Mouse (Mus musculus) MEL (cell line): ENCODE measurements around the gene Iqschfp. TPM values are rescaled to one million over a fixed set of nuclear protein-coding genes. Genes with fewer than 3 reads are reported as not detected.

Source experiments
- DNase-seq: peaks from one replicate; pipeline ENCODE4 v3.0.0; 2011; ENCODE audit warnings: low read depth, low spot score
- H3K27ac ChIP-seq: 2 replicates; pipeline ENCODE4 v1.5.1; 2012; ENCODE audit warnings: low read depth, mild to moderate bottlenecking, control low read depth, low read length, moderate library complexity; ENCODE audit not compliant: control insufficient read depth
- H3K27me3 ChIP-seq, 2 experiments: fragments of 150-350 bp in 1 of 2; sonication (generic) in 1 of 2; 2 replicates each; pipeline ENCODE4 v1.6.1; 2012; ENCODE audit warnings: low read length in 2 of 2, mild to moderate bottlenecking in 2 of 2, improper control_type of control experiment in 1 of 2, moderate library complexity in 1 of 2; ENCODE audit not compliant: insufficient read depth in 2 of 2, control insufficient read depth in 1 of 2
- H3K36me3 ChIP-seq, 2 experiments: 2 replicates each; pipeline ENCODE4 v1.6.1; 2012 to 2014; ENCODE audit warnings: low read length in 2 of 2, improper control_type of control experiment in 1 of 2, inconsistent platforms in 1 of 2, mild to moderate bottlenecking in 1 of 2; ENCODE audit not compliant: insufficient read depth in 2 of 2, control insufficient read depth in 1 of 2
- H3K4me1 ChIP-seq, 2 experiments: fragments of 150-350 bp in 1 of 2; sonication (generic) in 1 of 2; 2 replicates each; pipeline ENCODE4 v1.6.1; 2012; ENCODE audit warnings: low read length in 2 of 2, improper control_type of control experiment in 1 of 2, mild to moderate bottlenecking in 1 of 2; ENCODE audit not compliant: insufficient read depth in 2 of 2, control insufficient read depth in 1 of 2
- H3K4me3 ChIP-seq, 2 experiments: fragments of 150-350 bp in 1 of 2; sonication (generic) in 1 of 2; 2 replicates each; pipeline ENCODE4 v1.5.1; 2012; ENCODE audit warnings: low read depth in 2 of 2, low read length in 2 of 2, mild to moderate bottlenecking in 2 of 2, moderate library complexity in 2 of 2, control low read depth in 1 of 2, improper control_type of control experiment in 1 of 2; ENCODE audit not compliant: control insufficient read depth in 1 of 2, insufficient read depth in 1 of 2
- H3K79me2 ChIP-seq: 2 replicates; pipeline ENCODE4 v1.6.1; 2012; ENCODE audit warnings: mild to moderate bottlenecking, low read length, moderate library complexity; ENCODE audit not compliant: control insufficient read depth, poor library complexity, insufficient read depth
- H3K9ac ChIP-seq: 2 replicates; pipeline ENCODE4 v1.6.1; 2012; ENCODE audit warnings: low read depth, mild to moderate bottlenecking, control low read depth, low read length, moderate library complexity; ENCODE audit not compliant: control insufficient read depth, poor library complexity, severe bottlenecking
- H3K9me3 ChIP-seq: fragments of 150-350 bp; sonication (generic); replicated peaks from 2 replicates; pipeline ENCODE4 v1.6.1; 2012; ENCODE audit warnings: mild to moderate bottlenecking, low read length, improper control_type of control experiment, moderate library complexity; ENCODE audit not compliant: insufficient read depth
- BHLHE40 ChIP-seq: IDR thresholded peaks from 2 replicates; pipeline ENCODE4 v1.6.1; 2012; ENCODE audit warnings: low read depth, mild to moderate bottlenecking, inconsistent platforms, low read length, improper control_type of control experiment, borderline replicate concordance
- CHD2 ChIP-seq: IDR thresholded peaks from 2 replicates; pipeline ENCODE4 v1.6.1; 2011; ENCODE audit warnings: low read length, improper control_type of control experiment
- CTCF ChIP-seq, 3 experiments: IDR thresholded peaks in 2 of 3; conservative IDR thresholded peaks in 1 of 3; 2 replicates each; pipeline ENCODE4 v1.5.1; 2011 to 2012; ENCODE audit warnings: low read length in 3 of 3, low read depth in 2 of 3, mild to moderate bottlenecking in 2 of 3, improper control_type of control experiment in 1 of 3, inconsistent platforms in 1 of 3, mixed read lengths in 1 of 3, moderate library complexity in 1 of 3; ENCODE audit not compliant: control insufficient read depth in 1 of 3, insufficient read depth in 1 of 3, poor library complexity in 1 of 3, severe bottlenecking in 1 of 3
- E2F4 ChIP-seq: IDR thresholded peaks from 2 replicates; pipeline ENCODE4 v1.6.1; 2011; ENCODE audit warnings: low read depth, low read length, improper control_type of control experiment, borderline replicate concordance
- ELF1 ChIP-seq: IDR thresholded peaks from 2 replicates; pipeline ENCODE4 v1.6.1; 2014; ENCODE audit warnings: low read depth, mild to moderate bottlenecking, inconsistent platforms, low read length, improper control_type of control experiment, moderate library complexity
- GATA1 ChIP-seq: IDR thresholded peaks from 2 replicates; pipeline ENCODE4 v1.6.1; 2011; ENCODE audit warnings: low read depth, low read length, improper control_type of control experiment
- HCFC1 ChIP-seq: IDR thresholded peaks from 2 replicates; pipeline ENCODE4 v1.6.1; 2012; ENCODE audit warnings: low read depth, mild to moderate bottlenecking, inconsistent platforms, low read length, improper control_type of control experiment, moderate library complexity
- JUND ChIP-seq: IDR thresholded peaks from 2 replicates; pipeline ENCODE4 v1.6.1; 2011; ENCODE audit warnings: low read depth, mild to moderate bottlenecking, improper control_type of control experiment, low read length
- KAT2A ChIP-seq: conservative IDR thresholded peaks from 2 replicates; pipeline ENCODE4 v1.6.1; 2012; ENCODE audit warnings: low read depth, low read length, improper control_type of control experiment, inconsistent platforms
- MAFK ChIP-seq: IDR thresholded peaks from 2 replicates; pipeline ENCODE4 v1.6.1; 2011; ENCODE audit warnings: low read depth, mild to moderate bottlenecking, low read length, improper control_type of control experiment, borderline replicate concordance
- MAX ChIP-seq: IDR thresholded peaks from 2 replicates; pipeline ENCODE4 v1.6.1; 2011; ENCODE audit warnings: low read length, improper control_type of control experiment
- MAZ ChIP-seq: IDR thresholded peaks from 2 replicates; pipeline ENCODE4 v1.6.1; 2012; ENCODE audit warnings: low read depth, mild to moderate bottlenecking, inconsistent platforms, low read length, improper control_type of control experiment
- MEF2A ChIP-seq: IDR thresholded peaks from 2 replicates; pipeline ENCODE4 v1.6.1; 2014; ENCODE audit warnings: low read depth, mild to moderate bottlenecking, inconsistent platforms, low read length, improper control_type of control experiment; ENCODE audit not compliant: poor library complexity, insufficient replicate concordance, severe bottlenecking; ENCODE audit errors: extremely low read depth
- MXI1 ChIP-seq: IDR thresholded peaks from 2 replicates; pipeline ENCODE4 v1.6.1; 2011; ENCODE audit warnings: mild to moderate bottlenecking, low read depth, low read length, improper control_type of control experiment
- MYC ChIP-seq: IDR thresholded peaks from 2 replicates; pipeline ENCODE4 v1.6.1; 2011; ENCODE audit warnings: low read depth, mild to moderate bottlenecking, low read length, improper control_type of control experiment, moderate library complexity
- NELFE ChIP-seq: IDR thresholded peaks from 2 replicates; pipeline ENCODE4 v1.6.1; 2011; ENCODE audit warnings: low read depth, low read length, improper control_type of control experiment
- POLR2AphosphoS2 ChIP-seq: IDR thresholded peaks from 2 replicates; pipeline ENCODE4 v1.6.1; 2011; ENCODE audit warnings: low read length, improper control_type of control experiment
- RCOR1 ChIP-seq: IDR thresholded peaks from 2 replicates; pipeline ENCODE4 v1.6.1; 2012; ENCODE audit warnings: low read depth, mild to moderate bottlenecking, inconsistent platforms, low read length, improper control_type of control experiment
- SIN3A ChIP-seq: IDR thresholded peaks from 2 replicates; pipeline ENCODE4 v1.6.1; 2012; ENCODE audit warnings: low read length, improper control_type of control experiment, inconsistent platforms
- SMC3 ChIP-seq: IDR thresholded peaks from 2 replicates; pipeline ENCODE4 v1.6.1; 2011; ENCODE audit warnings: low read depth, low read length, improper control_type of control experiment
- TBP ChIP-seq: IDR thresholded peaks from 2 replicates; pipeline ENCODE4 v1.8.0; 2011; ENCODE audit warnings: low read depth, low read length, improper control_type of control experiment
- TCF12 ChIP-seq: IDR thresholded peaks from 2 replicates; pipeline ENCODE4 v1.6.1; 2014; ENCODE audit warnings: low read depth, mild to moderate bottlenecking, inconsistent platforms, low read length, improper control_type of control experiment, moderate library complexity
- USF1 ChIP-seq: IDR thresholded peaks from 2 replicates; pipeline ENCODE4 v1.6.1; 2014; ENCODE audit warnings: low read depth, mild to moderate bottlenecking, inconsistent platforms, low read length, improper control_type of control experiment, moderate library complexity
- USF2 ChIP-seq, 2 experiments: IDR thresholded peaks; 2 replicates each; pipeline ENCODE4 v1.6.1; 2011 to 2012; ENCODE audit warnings: improper control_type of control experiment in 2 of 2, low read length in 2 of 2, borderline replicate concordance in 1 of 2, inconsistent platforms in 1 of 2, low read depth in 1 of 2, mild to moderate bottlenecking in 1 of 2; ENCODE audit not compliant: insufficient read depth in 1 of 2
- ZKSCAN1 ChIP-seq: IDR thresholded peaks from 2 replicates; pipeline ENCODE4 v1.6.1; 2012; ENCODE audit warnings: low read depth, mild to moderate bottlenecking, inconsistent platforms, low read length, improper control_type of control experiment, moderate library complexity
- ZMIZ1 ChIP-seq: IDR thresholded peaks from 2 replicates; pipeline ENCODE4 v1.6.1; 2012; ENCODE audit warnings: low read depth, mild to moderate bottlenecking, inconsistent platforms, low read length, improper control_type of control experiment, moderate library complexity
- ZNF384 ChIP-seq: IDR thresholded peaks from 2 replicates; pipeline ENCODE4 v1.6.1; 2012; ENCODE audit warnings: low read depth, mild to moderate bottlenecking, inconsistent platforms, low read length, improper control_type of control experiment
- polyA plus RNA-seq, 2 experiments: library from polyadenylated mRNA; stranded (reverse) in 1 of 2; unstranded in 1 of 2; fragments of >175 nt in 1 of 2; fragments of >200 nt in 1 of 2; gene quantifications; 2 replicates each; pipeline versions ENCODE4 v1.2.1 to v1.2.4; 2012; ENCODE audit warnings: low replicate concordance in 2 of 2, low read depth in 1 of 2; ENCODE audit not compliant: insufficient read length in 2 of 2, insufficient read depth in 1 of 2, missing spikeins in 1 of 2
- total RNA-seq: library from RNA; depleted of rRNA; stranded (reverse); fragments of 300-350 nt; gene quantifications from 2 replicates; pipeline ENCODE4 v1.2.3, GENCODE M21; 2012

Gene Iqschfp
- total and polyA plus RNA-seq, 3 experiments: not detected

GRCm38 (mm10) chr3:68621971-68622370 is 729.9 kb downstream of the Iqschfp start:
- Histone ChIP-seq H3K4me1 (peaks cover 0 to under 1% of the 10 kb centered on the region in 2 experiments; a peak in 1 of 4 replicates), H3K4me3 (no peak overlapping the region), H3K36me3 (no peaks in the 10 kb centered on the region), H3K79me2 (no peaks in the 10 kb centered on the region), H3K27me3 (no peaks in the 10 kb centered on the region), H3K27ac (no peak overlapping the region), H3K9me3 (no peaks in the 10 kb centered on the region), H3K9ac (no peak overlapping the region)
- TF ChIP-seq GATA1 (no peak), SMC3 (no peak), ZKSCAN1 (no peak), MAZ (no peak)
- no peak for DNase-seq

- no peak overlapping the region for H3K4me3 ChIP-seq
- no peak overlapping the region for H3K9ac ChIP-seq
- no peaks in the 10 kb centered on the region for H3K36me3 ChIP-seq
- no peaks in the 10 kb centered on the region for H3K9me3 ChIP-seq
- H3K79me2 ChIP-seq: no peaks in the 10 kb centered on the region
- TF ChIP-seq MXI1 (no peak), RCOR1 (no peak), MYC (no peak), ZKSCAN1 (no peak), ZMIZ1 (no peak), POLR2AphosphoS2 (no peak), TCF12 (no peak), NELFE (no peak), ZNF384 (no peak), MAZ (no peak), GATA1 (no peak), KAT2A (no peak), HCFC1 (no peak)
- TF ChIP-seq, all 39 proteins: peak for 0
- Histone ChIP-seq H3K27me3 (no peaks in the 10 kb centered on the region), H3K27ac (no peak overlapping the region), H3K4me1 (no peaks in the 10 kb centered on the region)
- DNase-seq: no peak
Measured at GRCm38 (mm10) chr3:68623036-68623435, 731.0 kb downstream of the Iqschfp start.

- Histone ChIP-seq H3K27me3 (no peaks in the 10 kb centered on the region), H3K4me1 (no peaks in the 10 kb centered on the region), H3K79me2 (no peaks in the 10 kb centered on the region), H3K4me3 (no peak overlapping the region), H3K27ac (no peak overlapping the region), H3K9me3 (no peaks in the 10 kb centered on the region), H3K9ac (no peak overlapping the region), H3K36me3 (no peaks in the 10 kb centered on the region)
- no peak for DNase-seq
- TF ChIP-seq USF2 (IDR thresholded peaks at IDR 0.05; ENCODE audit: borderline replicate concordance in 1 of 2, insufficient read depth in 1 of 2, low read depth in 1 of 2, low read length in 2 of 2) (no peak), JUND (no peak), USF1 (no peak), ELF1 (no peak), HCFC1 (no peak), BHLHE40 (no peak), TBP (no peak), MAFK (no peak), RCOR1 (no peak), MAX (no peak), E2F4 (no peak), CHD2 (no peak), GATA1 (no peak), ZKSCAN1 (no peak), SMC3 (no peak), MEF2A (no peak), CTCF (IDR thresholded peaks at IDR 0.05 in 2 of 3, conservative IDR thresholded peaks at IDR 0.05 in 1 of 3; ENCODE audit: control insufficient read depth in 1 of 3, insufficient read depth in 1 of 3, low read depth in 2 of 3, low read length in 3 of 3, poor library complexity in 1 of 3, severe bottlenecking in 1 of 3) (no peak), SIN3A (no peak)
Measured at GRCm38 (mm10) chr3:68624471-68624870, 732.4 kb downstream of the Iqschfp start.
